Mouse (Mus musculus): ENCODE measurements at regions not wholly inside any gene's neighbourhood (a gene's known extent, or its start where the extent isn't known, plus 50 kb on each side); places are given as distances from the start of the nearest gene placed in this dataset.

- WGBS: 62% methylated on average over 3 of the region's 3 CpGs
- H3K4me2 ChIP-seq (replicated peaks; ENCODE audit: low read depth, low read length): no peak overlapping the region
- DNase-seq (ENCODE audit: low spot score) (no peak), ATAC-seq (peak; percentile 46)
- peak; percentile 42; the same call in 1 of the 2 replicates for TF ChIP-seq EP300 (IDR thresholded peaks at IDR 0.05)
- no peak for TF ChIP-seq CTCF (IDR thresholded peaks at IDR 0.05)
- H3K4me3 ChIP-seq (ENCODE audit: low read depth, low read length): no peak overlapping the region
- H3K9me3 ChIP-seq (ENCODE audit: low read length): no peaks in the 10 kb centered on the region
- no peaks in the 10 kb centered on the region for H3K27me3 ChIP-seq (replicated peaks; ENCODE audit: insufficient read depth, low read length)
- H3K9ac ChIP-seq (replicated peaks; ENCODE audit: low read depth): no peak overlapping the region
- no peak overlapping the region for H3K27ac ChIP-seq (ENCODE audit: low read length)
- no peaks in the 10 kb centered on the region for H3K36me3 ChIP-seq (ENCODE audit: insufficient read depth, low read length)
- H3K4me1 ChIP-seq (ENCODE audit: insufficient read depth, low read depth, low read length): no peaks in the 10 kb centered on the region
Measured at GRCm38 (mm10) chr2:59406976-59407375, 77.5 kb upstream of the Dapl1 start.

- no peaks in the 10 kb centered on the region for H3K36me3 ChIP-seq (ENCODE audit: insufficient read depth, low read length)
- H3K4me3 ChIP-seq (ENCODE audit: low read depth, low read length): no peak overlapping the region
- no peak for DNase-seq (ENCODE audit: low spot score)
- 0 out of 2 replicates have a peak overlapping the region, but pooled peaks have one; percentile 9 for H3K27ac ChIP-seq (ENCODE audit: low read length)
- H3K9ac ChIP-seq (replicated peaks; ENCODE audit: low read depth): no peak overlapping the region
- H3K4me2 ChIP-seq (replicated peaks; ENCODE audit: low read depth, low read length): no peak overlapping the region
- H3K27me3 ChIP-seq (replicated peaks; ENCODE audit: insufficient read depth, low read length): no peaks in the 10 kb centered on the region
- TF ChIP-seq CTCF (IDR thresholded peaks at IDR 0.05) (no peak), EP300 (IDR thresholded peaks at IDR 0.05) (no peak)
- no peaks in the 10 kb centered on the region for H3K9me3 ChIP-seq (ENCODE audit: low read length)
- no peaks in the 10 kb centered on the region for H3K4me1 ChIP-seq (ENCODE audit: insufficient read depth, low read depth, low read length)
- WGBS: 57% methylated on average over 13 of the region's 13 CpGs
- ATAC-seq: 0 out of 2 replicates have a peak, but pooled peaks have one; percentile 25
Measured at GRCm38 (mm10) chr2:59407512-59407988, 76.9 kb upstream of the Dapl1 start.

GRCm38 (mm10) chr2:59408040-59408587, 76.3 kb upstream of the Dapl1 start:
- Histone ChIP-seq H3K4me2 (replicated peaks; ENCODE audit: low read depth, low read length) (no peak overlapping the region), H3K27me3 (replicated peaks; ENCODE audit: insufficient read depth, low read length) (no peaks in the 10 kb centered on the region), H3K9me3 (ENCODE audit: low read length) (no peaks in the 10 kb centered on the region), H3K27ac (ENCODE audit: low read length) (0 out of 2 replicates have a peak overlapping the region, but pooled peaks have one; percentile 9), H3K9ac (replicated peaks; ENCODE audit: low read depth) (no peak overlapping the region), H3K4me3 (ENCODE audit: low read depth, low read length) (no peak overlapping the region), H3K36me3 (ENCODE audit: insufficient read depth, low read length) (no peaks in the 10 kb centered on the region), H3K4me1 (ENCODE audit: insufficient read depth, low read depth, low read length) (no peaks in the 10 kb centered on the region)
- 57% methylated on average over 10 of the region's 10 CpGs for WGBS
- DNase-seq (ENCODE audit: low spot score) (no peak), ATAC-seq (no peak)
- TF ChIP-seq EP300 (IDR thresholded peaks at IDR 0.05) (no peak), CTCF (IDR thresholded peaks at IDR 0.05) (no peak)

GRCm38 (mm10) chr2:59414612-59415011, 69.8 kb upstream of the Dapl1 start:
- Histone ChIP-seq H3K9ac (replicated peaks; ENCODE audit: low read depth) (no peak overlapping the region), H3K27me3 (replicated peaks; ENCODE audit: insufficient read depth, low read length) (no peaks in the 10 kb centered on the region), H3K27ac (ENCODE audit: low read length) (no peak overlapping the region), H3K4me3 (ENCODE audit: low read depth, low read length) (no peak overlapping the region), H3K9me3 (ENCODE audit: low read length) (no peaks in the 10 kb centered on the region), H3K4me2 (replicated peaks; ENCODE audit: low read depth, low read length) (no peak overlapping the region), H3K4me1 (ENCODE audit: insufficient read depth, low read depth, low read length) (no peaks in the 10 kb centered on the region), H3K36me3 (ENCODE audit: insufficient read depth, low read length) (no peaks in the 10 kb centered on the region)
- no peak for ATAC-seq
- WGBS: 91% methylated on average over 9 of the region's 9 CpGs
- TF ChIP-seq EP300 (IDR thresholded peaks at IDR 0.05) (no peak), CTCF (IDR thresholded peaks at IDR 0.05) (no peak)
- DNase-seq (ENCODE audit: low spot score): no peak

- 61% methylated on average over 8 of the region's 8 CpGs for WGBS
- no peak for DNase-seq (ENCODE audit: low spot score)
Measured at GRCm38 (mm10) chr2:59416491-59417195, 67.8 kb upstream of the Dapl1 start.

GRCm38 (mm10) chr2:59417384-59417955, 67.0 kb upstream of the Dapl1 start:
- Histone ChIP-seq H3K9me3 (ENCODE audit: low read length) (no peaks in the 10 kb centered on the region), H3K27me3 (replicated peaks; ENCODE audit: insufficient read depth, low read length) (no peaks in the 10 kb centered on the region), H3K9ac (replicated peaks; ENCODE audit: low read depth) (no peak overlapping the region), H3K4me2 (replicated peaks; ENCODE audit: low read depth, low read length) (no peak overlapping the region), H3K27ac (ENCODE audit: low read length) (no peak overlapping the region), H3K4me1 (ENCODE audit: insufficient read depth, low read depth, low read length) (no peaks in the 10 kb centered on the region), H3K4me3 (ENCODE audit: low read depth, low read length) (no peak overlapping the region), H3K36me3 (ENCODE audit: insufficient read depth, low read length) (no peaks in the 10 kb centered on the region)
- 75% methylated on average over 11 of the region's 11 CpGs for WGBS
- ATAC-seq: no peak
- no peak for DNase-seq (ENCODE audit: low spot score)
- no peak for TF ChIP-seq CTCF (IDR thresholded peaks at IDR 0.05)
- TF ChIP-seq EP300 (IDR thresholded peaks at IDR 0.05): no peak

More at GRCm38 (mm10) chr2:59416491-59417195, 67.8 kb upstream of the Dapl1 start:
- H3K4me1 ChIP-seq (ENCODE audit: insufficient read depth, low read depth, low read length): no peaks in the 10 kb centered on the region
- TF ChIP-seq CTCF (IDR thresholded peaks at IDR 0.05): no peak
- no peak for TF ChIP-seq EP300 (IDR thresholded peaks at IDR 0.05)
- H3K4me2 ChIP-seq (replicated peaks; ENCODE audit: low read depth, low read length): no peak overlapping the region
- no peaks in the 10 kb centered on the region for H3K36me3 ChIP-seq (ENCODE audit: insufficient read depth, low read length)
- H3K27me3 ChIP-seq (replicated peaks; ENCODE audit: insufficient read depth, low read length): no peaks in the 10 kb centered on the region
- no peak overlapping the region for H3K4me3 ChIP-seq (ENCODE audit: low read depth, low read length)
- H3K9me3 ChIP-seq (ENCODE audit: low read length): no peaks in the 10 kb centered on the region
- H3K9ac ChIP-seq (replicated peaks; ENCODE audit: low read depth): no peak overlapping the region
- no peak overlapping the region for H3K27ac ChIP-seq (ENCODE audit: low read length)
- no peak for ATAC-seq
